Mouse (Mus musculus) ovary, adult 18-20 months (tissue): ENCODE data around the gene Lurap1.

Source experiments
- DNase-seq: peaks from one replicate; pipeline ENCODE4 v3.0.0; 2022; ENCODE audit warnings: low spot score, mixed read lengths

The Lurap1 gene

GRCm38 (mm10) chr4:116160769-116161168 lies 9.6 kb upstream of the Lurap1 start:
- DNase-seq, result peak; percentile 74

- no peak for DNase-seq
Measured at GRCm38 (mm10) chr4:116159912-116160311, 8.8 kb upstream of the Lurap1 start.

GRCm38 (mm10) chr4:116157882-116158281 lies 6.7 kb upstream of the Lurap1 start:
- no peak for DNase-seq

GRCm38 (mm10) chr4:116152702-116153101 lies 1.6 kb upstream of the Lurap1 start:
- no peak for DNase-seq

- DNase-seq, result no peak
Measured at GRCm38 (mm10) chr4:116150862-116151221, 296 bp downstream of the Lurap1 start.

GRCm38 (mm10) chr4:116150156-116150861 lies 829 bp downstream of the Lurap1 start:
- DNase-seq, result peak; percentile 33

GRCm38 (mm10) chr4:116149812-116150155 lies 1.4 kb downstream of the Lurap1 start:
- no peak for DNase-seq

GRCm38 (mm10) chr4:116143891-116144717 lies 7.0 kb downstream of the Lurap1 start:
- peak; percentile 54 for DNase-seq

- DNase-seq, result no peak
Measured at GRCm38 (mm10) chr4:116143317-116143811, 7.8 kb downstream of the Lurap1 start.

GRCm38 (mm10) chr4:116142269-116142668 lies 8.9 kb downstream of the Lurap1 start:
- DNase-seq, result no peak

- no peak for DNase-seq
Measured at GRCm38 (mm10) chr4:116141736-116142135, 9.4 kb downstream of the Lurap1 start.

- DNase-seq, result no peak
Measured at GRCm38 (mm10) chr4:116140801-116141574, 10.2 kb downstream of the Lurap1 start.

- DNase-seq, result no peak
Measured at GRCm38 (mm10) chr4:116137421-116137996, 13.6 kb downstream of the Lurap1 start.

- DNase-seq, result no peak
Measured at GRCm38 (mm10) chr4:116134990-116135389, 16.1 kb downstream of the Lurap1 start.

- DNase-seq, result no peak
Measured at GRCm38 (mm10) chr4:116133126-116133525, 18.0 kb downstream of the Lurap1 start.

GRCm38 (mm10) chr4:116127956-116128355 lies 23.2 kb downstream of the Lurap1 start:
- DNase-seq, result no peak

GRCm38 (mm10) chr4:116125803-116126386 lies 25.2 kb downstream of the Lurap1 start:
- DNase-seq, result no peak

- peak; percentile 79 for DNase-seq
Measured at GRCm38 (mm10) chr4:116123602-116124519, 27.3 kb downstream of the Lurap1 start, which contains the start of the genes Rad54l and Pomgnt1. Gene Rad54l (minus strand): TSS chr4:116123690. Gene Pomgnt1 (plus strand): TSS chr4:116123840.

- no peak for DNase-seq
Measured at GRCm38 (mm10) chr4:116122762-116123161, 28.4 kb downstream of the Lurap1 start.

GRCm38 (mm10) chr4:116111486-116111885 lies 39.7 kb downstream of the Lurap1 start:
- DNase-seq, result no peak
